Mouse (Mus musculus) limb, embryonic 13.5 days (tissue): ENCODE results near the gene Npnt. TPM values are rescaled to one million over a fixed set of nuclear protein-coding genes. Genes with fewer than 3 reads are reported as not detected.

Experiments used
- ATAC-seq: fragments of 200-750 bp; cut with Nextera tagmentation; 2 replicates; pipeline ENCODE4 v1.8.0; 2017; ENCODE audit warnings: low read depth, moderate number of reproducible peaks, moderate TSS enrichment; ENCODE audit not compliant: low FRiP score
- H3K27ac ChIP-seq: fragments of 300-500 bp; sonication (generic); 2 replicates; pipeline ENCODE4 v1.5.1; 2015; ENCODE audit warnings: inconsistent platforms, mild to moderate bottlenecking, moderate library complexity
- H3K27me3 ChIP-seq: fragments of 300-500 bp; sonication (generic); 2 replicates; pipeline ENCODE4 v1.6.1; 2015; ENCODE audit warnings: mild to moderate bottlenecking, inconsistent platforms
- H3K36me3 ChIP-seq: fragments of 300-500 bp; sonication (generic); 2 replicates; pipeline ENCODE4 v1.6.1; 2015; ENCODE audit warnings: inconsistent platforms, mild to moderate bottlenecking, moderate library complexity
- H3K4me1 ChIP-seq: fragments of 300-500 bp; sonication (generic); 2 replicates; pipeline ENCODE4 v1.6.1; 2015; ENCODE audit warnings: inconsistent platforms
- H3K4me2 ChIP-seq: fragments of 300-500 bp; sonication (generic); replicated peaks from 2 replicates; pipeline ENCODE4 v1.6.1; 2015; ENCODE audit warnings: inconsistent platforms, mild to moderate bottlenecking, moderate library complexity
- H3K4me3 ChIP-seq: fragments of 300-500 bp; sonication (generic); 2 replicates; pipeline ENCODE4 v1.5.1; 2015; ENCODE audit warnings: moderate library complexity, mild to moderate bottlenecking, inconsistent platforms
- H3K9ac ChIP-seq: fragments of 300-500 bp; sonication (generic); 2 replicates; pipeline ENCODE4 v1.6.1; 2015; ENCODE audit warnings: mild to moderate bottlenecking, inconsistent platforms
- H3K9me3 ChIP-seq: fragments of 300-500 bp; sonication (generic); 2 replicates; pipeline ENCODE4 v1.6.1; 2016; ENCODE audit warnings: inconsistent platforms
- WGBS: fragments of 180-500 bp; shearing (Covaris S2); methylation state at CpG from one replicate; pipeline ENCODE4 v1.1.7; 2015; 5-methylcytosine and 5-hydroxymethylcytosine counted together
- polyA plus RNA-seq: library from polyadenylated mRNA; unstranded; fragments of >200 nt; fragmentation: Nextera tagmentation; extraction: Ambion mirVana; gene quantifications from 2 replicates; pipeline ENCODE4 v1.2.1, GENCODE M21; 2015

The Npnt gene
- 29.1 and 36.7 TPM in 2 replicates for polyA plus RNA-seq

GRCm38 (mm10) chr3:132949791-132950528 lies at the start of gene Npnt:
Gene Npnt (minus strand): TSS chr3:132950291.
- under 1% methylated on average over 54 of the region's 82 CpGs for WGBS
- Histone ChIP-seq H3K9ac (peak within 1 kb of the TSS; percentile 73), H3K4me2 (peak within 1 kb of the TSS; percentile 99), H3K27me3 (peaks cover 23% of the 10 kb centered on the region; the same call in 1 of the 2 replicates), H3K9me3 (no peaks in the 10 kb centered on the region), H3K27ac (peak within 1 kb of the TSS; percentile 16; the same call in 1 of the 2 replicates), H3K4me1 (peaks cover 22% of the 10 kb centered on the region), H3K36me3 (no peaks in the 10 kb centered on the region), H3K4me3 (peak within 1 kb of the TSS; percentile 71)
- peak; percentile 80 for ATAC-seq

GRCm38 (mm10) chr3:132996299-132996698 lies 46.2 kb upstream of the Npnt start:
- H3K27me3 ChIP-seq, result no peaks in the 10 kb centered on the region
- H3K4me2 ChIP-seq, result no peak overlapping the region
- ATAC-seq, result no peak
- H3K9ac ChIP-seq, result no peak overlapping the region
- WGBS, result 89% methylated on average over 9 of the region's 9 CpGs
- no peak overlapping the region for H3K4me3 ChIP-seq
- H3K4me1 ChIP-seq, result no peaks in the 10 kb centered on the region
- H3K36me3 ChIP-seq, result peaks cover 26% of the 10 kb centered on the region
- no peak overlapping the region for H3K27ac ChIP-seq
- no peaks in the 10 kb centered on the region for H3K9me3 ChIP-seq

- H3K9me3 ChIP-seq, result no peaks in the 10 kb centered on the region
- no peaks in the 10 kb centered on the region for H3K4me1 ChIP-seq
- no peak for ATAC-seq
- H3K27ac ChIP-seq, result no peak overlapping the region
- peaks cover 26% of the 10 kb centered on the region for H3K36me3 ChIP-seq
- H3K4me2 ChIP-seq, result no peak overlapping the region
- WGBS, result 90% methylated on average over 3 of the region's 3 CpGs
- H3K4me3 ChIP-seq, result no peak overlapping the region
- H3K27me3 ChIP-seq, result no peaks in the 10 kb centered on the region
- H3K9ac ChIP-seq, result no peak overlapping the region
Observed at GRCm38 (mm10) chr3:132995904-132996267, 45.8 kb upstream of the Npnt start.

GRCm38 (mm10) chr3:132995172-132995903 lies 45.2 kb upstream of the Npnt start:
- no peak for ATAC-seq
- 88% methylated on average over 7 of the region's 7 CpGs for WGBS
- Histone ChIP-seq H3K27ac (no peak overlapping the region), H3K36me3 (peaks cover 23% of the 10 kb centered on the region), H3K27me3 (no peaks in the 10 kb centered on the region), H3K4me3 (no peak overlapping the region), H3K4me2 (no peak overlapping the region), H3K9ac (no peak overlapping the region), H3K9me3 (no peaks in the 10 kb centered on the region), H3K4me1 (no peaks in the 10 kb centered on the region)

- H3K27me3 ChIP-seq, result no peaks in the 10 kb centered on the region
- no peak overlapping the region for H3K9ac ChIP-seq
- H3K36me3 ChIP-seq, result peaks cover 16% of the 10 kb centered on the region
- H3K4me3 ChIP-seq, result no peak overlapping the region
- ATAC-seq, result peak; percentile 62; the same call in 1 of the 2 replicates
- no peak overlapping the region for H3K4me2 ChIP-seq
- no peaks in the 10 kb centered on the region for H3K9me3 ChIP-seq
- peaks cover 18% of the 10 kb centered on the region for H3K4me1 ChIP-seq
- H3K27ac ChIP-seq, result no peak overlapping the region
- 79% methylated on average over 5 of the region's 5 CpGs for WGBS
Observed at GRCm38 (mm10) chr3:132986188-132986587, 36.1 kb upstream of the Npnt start.

- Histone ChIP-seq H3K27ac (peak overlapping the region; percentile 56; the same call in 1 of the 2 replicates), H3K36me3 (peaks cover 31% of the 10 kb centered on the region), H3K4me1 (peaks cover 18% of the 10 kb centered on the region), H3K4me2 (no peak overlapping the region), H3K27me3 (no peaks in the 10 kb centered on the region), H3K4me3 (no peak overlapping the region), H3K9ac (no peak overlapping the region), H3K9me3 (no peaks in the 10 kb centered on the region)
- WGBS, result 21% methylated on average over 4 of the region's 4 CpGs
- peak; percentile 68; the same call in 1 of the 2 replicates for ATAC-seq
Observed at GRCm38 (mm10) chr3:132983845-132984485, 33.9 kb upstream of the Npnt start.

- WGBS, result 96% methylated on average over 2 of the region's 2 CpGs
Observed at GRCm38 (mm10) chr3:132981968-132982367, 31.9 kb upstream of the Npnt start.

GRCm38 (mm10) chr3:132979781-132980461 lies 29.8 kb upstream of the Npnt start:
- H3K9me3 ChIP-seq, result no peaks in the 10 kb centered on the region
- no peak overlapping the region for H3K4me3 ChIP-seq

More at GRCm38 (mm10) chr3:132981968-132982367, 31.9 kb upstream of the Npnt start:
- H3K9me3 ChIP-seq, result no peaks in the 10 kb centered on the region
- no peak overlapping the region for H3K9ac ChIP-seq
- ATAC-seq, result no peak
- no peak overlapping the region for H3K4me3 ChIP-seq
- no peak overlapping the region for H3K4me2 ChIP-seq
- H3K4me1 ChIP-seq, result peaks cover 14% of the 10 kb centered on the region
- H3K27me3 ChIP-seq, result no peaks in the 10 kb centered on the region
- peaks cover 26% of the 10 kb centered on the region for H3K36me3 ChIP-seq
- no peak overlapping the region for H3K27ac ChIP-seq

GRCm38 (mm10) chr3:132966255-132966654 lies 16.2 kb upstream of the Npnt start:
- H3K4me2 ChIP-seq, result no peak overlapping the region
- no peak for ATAC-seq
- H3K27ac ChIP-seq, result no peak overlapping the region
- H3K9me3 ChIP-seq, result no peaks in the 10 kb centered on the region
- no peaks in the 10 kb centered on the region for H3K36me3 ChIP-seq
- WGBS, result 63% methylated on average over 5 of the region's 5 CpGs
- no peak overlapping the region for H3K4me3 ChIP-seq
- no peaks in the 10 kb centered on the region for H3K27me3 ChIP-seq
- H3K4me1 ChIP-seq, result no peaks in the 10 kb centered on the region
- H3K9ac ChIP-seq, result no peak overlapping the region

More at GRCm38 (mm10) chr3:132979781-132980461, 29.8 kb upstream of the Npnt start:
- H3K4me2 ChIP-seq, result no peak overlapping the region
- peaks cover 13% of the 10 kb centered on the region for H3K4me1 ChIP-seq
- H3K9ac ChIP-seq, result no peak overlapping the region
- no peak overlapping the region for H3K27ac ChIP-seq
- ATAC-seq, result no peak
- peaks cover 23% of the 10 kb centered on the region for H3K36me3 ChIP-seq
- WGBS, result 89% methylated on average over 12 of the region's 12 CpGs
- H3K27me3 ChIP-seq, result no peaks in the 10 kb centered on the region

- Histone ChIP-seq H3K4me2 (no peak overlapping the region), H3K4me1 (no peaks in the 10 kb centered on the region), H3K9ac (no peak overlapping the region), H3K36me3 (no peaks in the 10 kb centered on the region), H3K9me3 (no peaks in the 10 kb centered on the region), H3K27ac (no peak overlapping the region), H3K27me3 (no peaks in the 10 kb centered on the region), H3K4me3 (no peak overlapping the region)
- 70% methylated on average over 9 of the region's 9 CpGs for WGBS
- no peak for ATAC-seq
Observed at GRCm38 (mm10) chr3:132964715-132965507, 14.8 kb upstream of the Npnt start.
